Comparison of ENCODE assay signal across 11 mouse cellular contexts in genomic region chr10:36729361-36730098, GRCm38 (mm10).
DNase-seq lines count a peak whose midpoint lies in the region; ATAC-seq lines count a peak whose summit lies in the region.
"Had no signal": no experiment of that assay in that cellular context is flagged by ENCODE, and none has a peak within 500 bp of the region (broad histone marks: within the 10 kb centered on the region; RNA-seq: fewer than 3 reads in every experiment).

No protein-coding gene starts in this region.

- DNase-seq in brain, adult 2 months (ENCODE audit: low read depth, low spot score): peak; percentile 46
- DNase-seq in cerebellum, adult 8-10 months: peak; percentile 2
- no peak for DNase-seq in forebrain, embryonic 11.5 days (ENCODE audit: low spot score)
- DNase-seq in mesoderm, embryonic 11.5 days (ENCODE audit: low read depth, low spot score): peak; percentile 49
- DNase-seq in testis, postnatal 14 days (ENCODE audit: low spot score): no peak
- DNase-seq in spleen, postnatal 14 days (ENCODE audit: low spot score in 2 of 2): no peak
- DNase-seq: gastrocnemius, postnatal 36 days; heart, postnatal 10 days; lung, postnatal 36 days had no signal

- H3K4me1 ChIP-seq in forebrain, embryonic 11.5 days (replicated peaks; ENCODE audit: control insufficient read depth, insufficient read depth, low read length): no peaks in the 10 kb centered on the region; the same call in 1 of the 2 replicates

- WGBS in forebrain, embryonic 11.5 days: 66% methylated on average over 13 of the region's 13 CpGs

- no peak overlapping the region for H3K27ac ChIP-seq in forebrain, embryonic 11.5 days (ENCODE audit: low read depth, low read length)

- H3K36me3 ChIP-seq in forebrain, embryonic 11.5 days (ENCODE audit: control insufficient read depth, insufficient read depth, low read length): no peaks in the 10 kb centered on the region
- H3K36me3 ChIP-seq: G1E had no signal

- H3K4me2 ChIP-seq in forebrain, embryonic 11.5 days (ENCODE audit: low read depth, low read length, severe bottlenecking): no peak overlapping the region

- H3K4me3 ChIP-seq in forebrain, embryonic 11.5 days (ENCODE audit: low read depth, low read length): no peak overlapping the region

- H3K9ac ChIP-seq in forebrain, embryonic 11.5 days (ENCODE audit: low read length): no peak overlapping the region

- peak; percentile 25; the same call in 1 of the 2 replicates for ATAC-seq in forebrain, embryonic 11.5 days (replicated peaks; ENCODE audit: low FRiP score)
- no peak for ATAC-seq in erythroid progenitor cell, adult 5-6 weeks (replicated peaks; ENCODE audit: low FRiP score, poor library complexity, severe bottlenecking)

- no peaks in the 10 kb centered on the region for H3K27me3 ChIP-seq in forebrain, embryonic 11.5 days (ENCODE audit: control insufficient read depth, insufficient read depth, low read length)

- H3K9me3 ChIP-seq in forebrain, embryonic 11.5 days (ENCODE audit: control insufficient read depth, low read length): no peaks in the 10 kb centered on the region
- H3K9me3 ChIP-seq: G1E had no signal

Comparison
In these comparisons a context has a peak if more than half of its experiments do, and no peak if none do; other contexts are left out.
1. DNase-seq: peak in brain, adult 2 months (single experiment), cerebellum, adult 8-10 months (single experiment) and mesoderm, embryonic 11.5 days (single experiment); none in forebrain, embryonic 11.5 days (single experiment), testis, postnatal 14 days (single experiment) and spleen, postnatal 14 days (0 of 2).